Mouse (Mus musculus) cerebellum, adult 11 months (tissue): Measurements from ENCODE around the gene P4ha1.

ENCODE experiments used
- DNase-seq: peaks from one replicate; pipeline ENCODE4 v3.0.0; 2022

P4ha1 gene

GRCm38 (mm10) chr10:59324311-59325165 is 1.4 kb downstream of the P4ha1 start:
- peak; percentile 7 for DNase-seq

GRCm38 (mm10) chr10:59326612-59327315 is 3.7 kb downstream of the P4ha1 start:
- no peak for DNase-seq

- DNase-seq, result no peak
These were observed 4.2 kb downstream of the P4ha1 start for GRCm38 (mm10) chr10:59327316-59327710.

- no peak for DNase-seq
These were observed 8.6 kb downstream of the P4ha1 start for GRCm38 (mm10) chr10:59331546-59332256.

- DNase-seq, result no peak
These were observed 10.3 kb downstream of the P4ha1 start for GRCm38 (mm10) chr10:59333400-59333799.

- DNase-seq, result peak; percentile 43
These were observed 12.1 kb downstream of the P4ha1 start for GRCm38 (mm10) chr10:59334899-59335798.

- DNase-seq, result no peak
These were observed 13.0 kb downstream of the P4ha1 start for GRCm38 (mm10) chr10:59336124-59336523.

- DNase-seq, result no peak
These were observed 23.5 kb downstream of the P4ha1 start for GRCm38 (mm10) chr10:59346560-59346959.

- DNase-seq, result no peak
These were observed 25.1 kb downstream of the P4ha1 start for GRCm38 (mm10) chr10:59348200-59348599.

- DNase-seq, result no peak
These were observed 26.4 kb downstream of the P4ha1 start for GRCm38 (mm10) chr10:59349536-59349935.

- no peak for DNase-seq
These were observed 30.0 kb downstream of the P4ha1 start for GRCm38 (mm10) chr10:59353065-59353464.

- DNase-seq, result no peak
These were observed 31.0 kb downstream of the P4ha1 start for GRCm38 (mm10) chr10:59354120-59354519.

GRCm38 (mm10) chr10:59355020-59355419 is 31.9 kb downstream of the P4ha1 start:
- no peak for DNase-seq

- DNase-seq, result no peak
These were observed 35.6 kb downstream of the P4ha1 start for GRCm38 (mm10) chr10:59358744-59359143.

GRCm38 (mm10) chr10:59363208-59363607 is 40.1 kb downstream of the P4ha1 start:
- DNase-seq, result no peak

- DNase-seq, result no peak
These were observed 41.5 kb downstream of the P4ha1 start for GRCm38 (mm10) chr10:59364551-59364950.

GRCm38 (mm10) chr10:59365804-59366589 is 42.9 kb downstream of the P4ha1 start:
- DNase-seq, result no peak

- DNase-seq, result no peak
These were observed 43.6 kb downstream of the P4ha1 start for GRCm38 (mm10) chr10:59366746-59367145.

GRCm38 (mm10) chr10:59367206-59367605 is 44.1 kb downstream of the P4ha1 start:
- DNase-seq, result no peak

- DNase-seq, result no peak
These were observed 45.6 kb downstream of the P4ha1 start for GRCm38 (mm10) chr10:59368729-59369128.

- DNase-seq, result no peak
These were observed 46.3 kb downstream of the P4ha1 start for GRCm38 (mm10) chr10:59369426-59369825.

GRCm38 (mm10) chr10:59377906-59378305 is 54.8 kb downstream of the P4ha1 start:
- DNase-seq, result no peak
